Mouse (Mus musculus): ENCODE results near the gene Socs3. TPM values are rescaled to one million over a fixed set of nuclear protein-coding genes. Genes with fewer than 3 reads are reported as not detected.

Socs3 gene
- polyA plus RNA-seq (2012; rRNA removed) = 45.0 and 64.6 TPM in 2 replicates

DNA sequence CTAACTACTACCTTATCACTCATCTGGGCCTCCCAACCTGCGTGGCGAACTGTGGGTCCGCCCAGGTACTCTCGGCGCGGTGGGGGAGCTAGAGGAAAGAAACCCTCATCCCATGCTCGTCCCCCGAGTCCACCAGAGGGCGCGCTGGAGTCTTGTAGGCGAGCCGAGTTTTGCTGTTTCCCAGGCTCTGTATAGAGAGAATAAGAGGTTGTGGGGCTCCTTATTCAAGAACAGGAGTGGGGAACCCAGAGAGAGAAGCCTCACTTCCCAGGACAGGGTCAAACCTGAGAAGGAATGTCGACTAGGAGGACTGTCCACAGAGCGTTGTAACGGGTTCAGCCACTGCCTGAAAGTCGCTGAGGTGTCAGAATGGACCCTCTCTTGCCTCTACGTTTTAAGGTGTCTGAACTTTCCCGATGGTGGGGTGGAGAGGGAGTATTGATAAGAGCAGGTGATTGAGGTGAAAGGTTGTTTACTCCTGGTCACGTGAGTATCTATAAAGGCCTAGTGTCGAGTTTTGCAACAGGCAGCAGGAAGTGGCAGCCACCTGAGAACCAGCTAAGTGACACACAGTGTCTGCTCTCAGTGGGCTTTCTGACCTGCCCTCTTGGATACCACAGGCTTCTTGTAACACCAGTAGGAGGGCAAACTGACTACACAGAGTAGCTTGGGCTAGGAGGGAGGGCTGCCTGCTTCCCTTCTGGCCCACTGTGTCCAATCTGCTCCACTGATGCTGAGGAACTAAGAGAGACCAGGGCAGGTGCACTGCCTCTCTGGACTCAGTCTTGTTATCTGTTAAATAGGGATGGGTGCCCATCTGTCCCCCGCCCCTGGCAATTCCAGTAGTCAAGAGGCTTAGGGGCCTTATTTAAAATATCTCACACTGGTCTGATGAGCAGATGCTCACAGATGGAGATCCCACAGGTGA is at the start of gene Socs3:
Gene Socs3, minus strand, starts transcription at position 103 of the 928 bp plus-strand sequence.
- 6% methylated on average over 21 of the region's 21 CpGs for WGBS

DNA sequence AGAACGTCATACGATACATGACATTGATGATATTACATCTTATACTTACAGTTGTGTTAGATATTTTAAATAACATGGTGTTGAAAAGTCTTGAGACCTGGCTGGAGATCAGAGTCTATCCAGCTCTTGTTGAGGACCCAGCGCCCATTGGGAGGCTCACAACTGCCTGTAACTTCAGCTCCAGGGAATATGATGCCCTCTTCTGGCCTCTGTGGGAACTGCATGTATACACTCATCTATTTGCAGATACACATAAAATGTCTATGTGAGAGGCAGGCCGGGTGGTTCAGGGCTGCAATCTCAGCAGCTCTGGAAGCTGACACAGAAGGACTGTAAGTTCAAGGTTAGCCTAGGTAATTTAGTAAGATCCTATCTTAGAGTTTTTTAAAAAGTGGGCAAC is 48.5 kb upstream of the Socs3 start:
- WGBS = 96% methylated on average over 4 of the region's 4 CpGs
- DNase-seq (ENCODE audit: low read depth, low spot score) = no peak

More for the DNA sequence above, at the start of gene Socs3:
- DNase-seq (ENCODE audit: low read depth, low spot score) = peak; percentile 92

GRCm38 (mm10) chr11:118015381-118016145 is 45.7 kb upstream of the Socs3 start:
- WGBS = 85% methylated on average over 8 of the region's 8 CpGs

GRCm38 (mm10) chr11:118014391-118014995 is 44.6 kb upstream of the Socs3 start:
- WGBS = 71% methylated on average over 12 of the region's 12 CpGs
- DNase-seq (ENCODE audit: low read depth, low spot score) = no peak

More at GRCm38 (mm10) chr11:118015381-118016145, 45.7 kb upstream of the Socs3 start:
- no peak for DNase-seq (ENCODE audit: low read depth, low spot score)

GRCm38 (mm10) chr11:118013339-118013738 is 43.5 kb upstream of the Socs3 start:
- 59% methylated on average over 2 of the region's 2 CpGs for WGBS
- DNase-seq (ENCODE audit: low read depth, low spot score) = no peak

DNA sequence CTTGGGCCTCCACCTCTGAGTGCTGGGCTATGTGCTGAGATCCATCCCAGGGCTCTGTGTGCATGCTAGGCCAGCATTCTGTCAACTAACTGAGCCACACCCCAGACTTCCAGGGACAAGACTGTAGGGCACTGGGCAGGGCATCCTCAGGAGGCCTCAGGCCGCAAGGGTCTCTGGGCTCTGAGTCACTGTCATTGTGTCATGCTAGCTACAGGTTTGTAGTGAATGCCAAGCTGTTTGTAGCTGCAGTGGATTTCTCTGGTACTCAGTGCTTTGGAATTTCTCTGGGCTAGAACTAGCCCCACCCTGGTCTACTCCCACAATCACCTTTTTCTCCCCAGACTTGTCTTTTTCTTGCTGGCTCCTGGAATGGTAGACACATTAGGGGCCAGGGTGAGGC is 42.7 kb upstream of the Socs3 start:
- WGBS = 44% methylated on average over 1 of the region's 1 CpGs
- DNase-seq (ENCODE audit: low read depth, low spot score) = no peak

GRCm38 (mm10) chr11:118009865-118010571 is 40.2 kb upstream of the Socs3 start:
- 28% methylated on average over 4 of the region's 4 CpGs for WGBS
- DNase-seq (ENCODE audit: low read depth, low spot score) = no peak

- 83% methylated on average over 8 of the region's 8 CpGs for WGBS
- DNase-seq (ENCODE audit: low read depth, low spot score) = no peak
Measured at GRCm38 (mm10) chr11:118008843-118009242, 39.0 kb upstream of the Socs3 start.

DNA sequence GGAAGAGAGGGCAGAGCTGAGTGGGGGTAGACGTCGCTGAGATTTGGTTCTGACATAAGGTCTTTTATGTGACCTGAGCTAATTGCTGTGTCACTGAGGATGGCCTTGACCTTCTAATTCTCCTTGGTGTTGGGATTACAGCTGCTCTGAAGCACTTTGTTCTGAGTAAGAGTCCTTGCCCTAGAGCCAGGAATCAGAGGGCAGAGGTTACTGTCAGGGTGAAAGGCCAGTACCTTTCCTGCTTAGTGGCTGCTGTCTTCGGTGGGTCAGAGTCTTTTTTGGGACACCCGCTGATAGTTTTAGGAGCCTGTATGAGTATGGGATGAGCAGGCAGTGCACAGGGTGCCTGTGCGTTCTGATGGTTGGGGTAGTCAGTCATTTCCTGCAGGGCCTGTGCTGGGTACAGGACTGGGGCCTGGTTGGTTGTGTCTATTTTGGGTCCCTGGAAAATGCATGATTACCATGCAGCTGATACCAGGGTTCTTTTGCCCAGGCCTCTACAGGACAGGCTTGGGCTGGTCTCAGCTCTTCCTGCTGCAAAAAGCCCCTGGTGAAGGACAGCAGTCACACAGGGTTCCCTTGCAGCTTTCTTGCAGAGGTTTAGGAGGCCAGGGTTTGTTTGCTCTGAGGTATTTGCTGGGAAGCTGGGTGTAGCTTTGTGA is 38.4 kb upstream of the Socs3 start:
- no peak for DNase-seq (ENCODE audit: low read depth, low spot score)
- 58% methylated on average over 5 of the region's 5 CpGs for WGBS

DNA sequence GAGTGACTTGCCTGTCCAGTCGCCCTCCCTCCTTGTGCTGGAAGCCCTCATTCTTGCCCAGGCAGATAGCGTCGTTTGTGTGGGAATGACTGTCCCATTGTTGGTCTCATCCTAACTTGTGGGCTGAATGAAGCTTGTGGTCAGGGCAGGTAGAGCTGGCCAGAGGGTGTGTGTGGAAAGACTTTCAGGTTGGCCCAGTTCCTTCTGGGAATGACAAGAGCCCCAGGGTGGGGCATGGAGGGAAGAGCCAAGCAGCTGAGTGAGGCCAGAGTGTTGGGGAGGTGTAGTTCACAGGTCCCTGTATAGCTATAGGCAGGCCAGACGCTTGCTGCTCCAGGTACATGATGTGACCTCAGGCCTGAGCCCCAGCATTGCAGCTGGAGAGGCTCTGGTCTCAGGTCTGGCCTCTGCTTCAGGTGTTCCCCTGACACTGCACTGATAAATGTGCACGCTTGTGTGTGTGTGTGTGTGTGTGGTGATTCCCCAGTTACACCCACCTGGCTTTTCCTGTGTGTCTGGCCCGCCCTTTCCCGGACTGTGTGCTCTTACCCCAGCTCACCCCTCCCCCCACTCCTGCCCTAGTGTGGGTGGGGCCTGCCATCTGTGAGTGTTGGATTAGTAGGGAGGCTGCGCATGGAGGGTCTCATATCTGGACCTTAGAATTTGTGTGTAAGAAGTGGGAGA is 37.8 kb upstream of the Socs3 start:
- WGBS = 36% methylated on average over 8 of the region's 8 CpGs
- DNase-seq (ENCODE audit: low read depth, low spot score) = no peak

DNA sequence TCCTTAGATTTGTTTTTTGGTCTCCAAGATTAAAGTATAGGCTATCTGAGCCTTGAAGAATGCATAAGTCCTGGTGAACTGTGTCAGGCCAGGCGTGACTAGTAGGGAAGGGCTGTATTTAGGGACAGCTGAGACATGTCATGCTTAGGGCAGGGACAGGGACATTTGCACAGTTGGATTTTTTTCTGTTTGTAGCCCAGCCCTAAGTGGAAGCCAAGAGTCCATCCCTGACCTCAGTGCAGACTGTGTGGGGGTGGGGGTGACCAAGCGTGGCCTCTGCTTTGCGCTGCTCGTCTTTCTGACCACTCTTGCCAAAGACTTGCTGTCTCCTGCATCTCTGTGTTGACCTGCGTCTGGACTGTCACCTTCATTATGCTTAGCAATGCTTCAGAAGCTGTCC is 34.4 kb upstream of the Socs3 start:
- 82% methylated on average over 5 of the region's 5 CpGs for WGBS
- DNase-seq (ENCODE audit: low read depth, low spot score) = no peak

GRCm38 (mm10) chr11:118003718-118004117 is 33.9 kb upstream of the Socs3 start:
- WGBS = 73% methylated on average over 5 of the region's 5 CpGs

GRCm38 (mm10) chr11:118003176-118003575 is 33.3 kb upstream of the Socs3 start:
- DNase-seq (ENCODE audit: low read depth, low spot score) = no peak
- 92% methylated on average over 14 of the region's 14 CpGs for WGBS

More at GRCm38 (mm10) chr11:118003718-118004117, 33.9 kb upstream of the Socs3 start:
- DNase-seq (ENCODE audit: low read depth, low spot score) = no peak

GRCm38 (mm10) chr11:118000565-118001215 is 30.8 kb upstream of the Socs3 start:
- DNase-seq (ENCODE audit: low read depth, low spot score) = no peak
- 79% methylated on average over 7 of the region's 7 CpGs for WGBS

DNA sequence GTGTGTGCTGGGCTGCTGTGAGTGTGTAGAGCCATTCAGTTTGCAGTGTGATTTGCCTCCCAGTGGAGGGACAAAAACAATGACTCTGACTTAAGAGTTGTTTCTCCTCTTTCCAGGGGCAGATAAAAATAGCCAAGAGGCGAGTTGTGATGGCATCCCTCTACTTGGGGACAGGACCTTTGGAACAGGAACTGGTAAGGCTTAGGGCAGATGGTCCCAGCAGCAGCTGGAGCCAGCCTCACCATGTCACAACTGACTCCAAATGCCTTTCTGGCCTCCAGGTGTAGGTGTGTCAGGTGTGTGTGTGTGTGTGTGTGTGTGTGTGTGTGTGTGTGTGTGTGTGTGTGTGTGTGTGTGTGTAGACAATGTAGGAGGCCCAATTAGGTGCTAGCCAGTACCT is 30.2 kb upstream of the Socs3 start:
- WGBS = 42% methylated on average over 1 of the region's 1 CpGs

DNA sequence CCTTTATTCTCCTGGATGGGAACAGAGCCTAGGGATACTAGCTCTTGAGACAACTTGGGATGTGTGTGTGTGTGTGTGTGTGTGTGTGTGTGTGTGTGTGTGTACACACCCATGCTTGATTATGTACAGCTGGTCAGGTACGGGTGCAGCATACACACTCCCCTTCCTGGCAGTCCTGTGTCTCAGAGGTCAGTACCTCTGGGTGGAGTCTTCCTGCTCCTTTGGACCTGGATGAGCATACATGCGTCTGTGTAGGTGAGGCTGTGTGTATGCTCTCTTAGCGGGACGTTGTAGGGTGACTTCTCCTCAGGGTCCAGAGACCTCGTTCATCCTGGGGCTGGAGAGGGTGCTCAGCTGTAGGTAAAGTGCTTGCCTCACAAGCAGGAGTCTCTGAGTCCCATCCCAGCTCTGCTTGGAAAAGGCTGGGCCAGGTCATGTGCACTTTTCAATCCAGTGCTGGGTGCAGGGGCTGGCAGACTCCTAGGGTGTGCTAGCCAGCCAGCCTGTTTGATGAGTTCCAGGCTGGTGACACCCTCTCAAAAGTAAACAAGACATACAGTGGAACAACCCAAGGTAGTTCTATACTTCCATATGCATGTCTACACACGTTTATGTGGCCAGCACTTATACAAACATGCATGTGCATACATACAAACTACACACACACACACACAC is 29.6 kb upstream of the Socs3 start:
- DNase-seq (ENCODE audit: low read depth, low spot score) = no peak
- 33% methylated on average over 6 of the region's 6 CpGs for WGBS

More for the DNA sequence above, 30.2 kb upstream of the Socs3 start:
- no peak for DNase-seq (ENCODE audit: low read depth, low spot score)

- WGBS = 33% methylated on average over 4 of the region's 4 CpGs
- no peak for DNase-seq (ENCODE audit: low read depth, low spot score)
Measured at GRCm38 (mm10) chr11:117998356-117998755, 28.5 kb upstream of the Socs3 start.

Data from large intestine, adult 2 months (tissue).